Mouse (Mus musculus): ENCODE measurements around the gene Ksr2.
"Not testable (repeated sequence)": the region's sequence is repeated elsewhere in the genome, so short reads cannot be mapped to it uniquely, and the experiment has no call there.

Gene Ksr2

GRCm38 (mm10) chr5:117408216-117408615 is 5.6 kb upstream of the Ksr2 start:
- no peak for DNase-seq (ENCODE audit: low spot score in 2 of 2)

GRCm38 (mm10) chr5:117409369-117409768 is 4.4 kb upstream of the Ksr2 start:
- DNase-seq (ENCODE audit: low spot score in 2 of 2) = no peak

- no peak for DNase-seq (ENCODE audit: low spot score in 2 of 2)
Observed at GRCm38 (mm10) chr5:117414611-117415010, 811 bp downstream of the Ksr2 start.

GRCm38 (mm10) chr5:117415011-117415912 is 1.5 kb downstream of the Ksr2 start:
- no peak for DNase-seq (ENCODE audit: low spot score in 2 of 2)

GRCm38 (mm10) chr5:117417442-117417841 is 3.6 kb downstream of the Ksr2 start:
- no peak for DNase-seq (ENCODE audit: low spot score in 2 of 2)

- not testable (repeated sequence) for DNase-seq (ENCODE audit: low spot score in 2 of 2)
Observed at GRCm38 (mm10) chr5:117433501-117433900, 19.7 kb downstream of the Ksr2 start.

GRCm38 (mm10) chr5:117440261-117440660 is 26.5 kb downstream of the Ksr2 start:
- no peak for DNase-seq (ENCODE audit: low spot score in 2 of 2)

- no peak for DNase-seq (ENCODE audit: low spot score in 2 of 2)
Observed at GRCm38 (mm10) chr5:117441242-117441842, 27.5 kb downstream of the Ksr2 start.

GRCm38 (mm10) chr5:117442157-117442765 is 28.5 kb downstream of the Ksr2 start:
- DNase-seq (ENCODE audit: low spot score in 2 of 2) = no peak

- DNase-seq (ENCODE audit: low spot score in 2 of 2) = no peak
Observed at GRCm38 (mm10) chr5:117443141-117443540, 29.3 kb downstream of the Ksr2 start.

GRCm38 (mm10) chr5:117443902-117444301 is 30.1 kb downstream of the Ksr2 start:
- DNase-seq (ENCODE audit: low spot score in 2 of 2) = no peak

GRCm38 (mm10) chr5:117447698-117448097 is 33.9 kb downstream of the Ksr2 start:
- DNase-seq (ENCODE audit: low spot score in 2 of 2) = no peak

- DNase-seq (ENCODE audit: low spot score in 2 of 2) = no peak
Observed at GRCm38 (mm10) chr5:117452013-117452412, 38.2 kb downstream of the Ksr2 start.

- DNase-seq (ENCODE audit: low spot score in 2 of 2) = no peak
Observed at GRCm38 (mm10) chr5:117455546-117455945, 41.7 kb downstream of the Ksr2 start.

- no peak for DNase-seq (ENCODE audit: low spot score in 2 of 2)
Observed at GRCm38 (mm10) chr5:117457121-117457520, 43.3 kb downstream of the Ksr2 start.

- no peak for DNase-seq (ENCODE audit: low spot score in 2 of 2)
Observed at GRCm38 (mm10) chr5:117457583-117457982, 43.8 kb downstream of the Ksr2 start.

GRCm38 (mm10) chr5:117458899-117459298 is 45.1 kb downstream of the Ksr2 start:
- DNase-seq (ENCODE audit: low spot score in 2 of 2) = no peak

- DNase-seq (ENCODE audit: low spot score in 2 of 2) = no peak
Observed at GRCm38 (mm10) chr5:117460261-117460660, 46.5 kb downstream of the Ksr2 start.

GRCm38 (mm10) chr5:117467052-117467451 is 53.3 kb downstream of the Ksr2 start:
- DNase-seq (ENCODE audit: low spot score in 2 of 2) = no peak

- no peak for DNase-seq (ENCODE audit: low spot score in 2 of 2)
Observed at GRCm38 (mm10) chr5:117468961-117469360, 55.2 kb downstream of the Ksr2 start.

- DNase-seq (ENCODE audit: low spot score in 2 of 2) = no peak
Observed at GRCm38 (mm10) chr5:117469572-117469971, 55.8 kb downstream of the Ksr2 start.

- DNase-seq (ENCODE audit: low spot score in 2 of 2) = no peak
Observed at GRCm38 (mm10) chr5:117481162-117481561, 67.4 kb downstream of the Ksr2 start.

- DNase-seq (ENCODE audit: low spot score in 2 of 2) = no peak
Observed at GRCm38 (mm10) chr5:117481586-117481985, 67.8 kb downstream of the Ksr2 start.
